Mouse (Mus musculus): ENCODE results near the gene Tjap1.

- TF ChIP-seq CTCF (IDR thresholded peaks at IDR 0.05; ENCODE audit: extremely low read depth, insufficient read length, insufficient replicate concordance, low read depth, low read length) = no peak
- no peak for TF ChIP-seq POLR2A (IDR thresholded peaks at IDR 0.05; ENCODE audit: low read depth, low read length)
Observed at GRCm38 (mm10) chr17:46301892-46302291, 19.1 kb upstream of the Tjap1 start.

All from small intestine, adult 2 months (tissue).